Mouse (Mus musculus): Measurements from ENCODE around the gene Myadm. TPM values are rescaled to one million over a fixed set of nuclear protein-coding genes. Genes with fewer than 3 reads are reported as not detected.

Gene Myadm
- 105 and 107 TPM in 2 replicates for polyA plus RNA-seq (2015; fragmentation: Nextera tagmentation; extraction: Ambion mirVana)

DNA sequence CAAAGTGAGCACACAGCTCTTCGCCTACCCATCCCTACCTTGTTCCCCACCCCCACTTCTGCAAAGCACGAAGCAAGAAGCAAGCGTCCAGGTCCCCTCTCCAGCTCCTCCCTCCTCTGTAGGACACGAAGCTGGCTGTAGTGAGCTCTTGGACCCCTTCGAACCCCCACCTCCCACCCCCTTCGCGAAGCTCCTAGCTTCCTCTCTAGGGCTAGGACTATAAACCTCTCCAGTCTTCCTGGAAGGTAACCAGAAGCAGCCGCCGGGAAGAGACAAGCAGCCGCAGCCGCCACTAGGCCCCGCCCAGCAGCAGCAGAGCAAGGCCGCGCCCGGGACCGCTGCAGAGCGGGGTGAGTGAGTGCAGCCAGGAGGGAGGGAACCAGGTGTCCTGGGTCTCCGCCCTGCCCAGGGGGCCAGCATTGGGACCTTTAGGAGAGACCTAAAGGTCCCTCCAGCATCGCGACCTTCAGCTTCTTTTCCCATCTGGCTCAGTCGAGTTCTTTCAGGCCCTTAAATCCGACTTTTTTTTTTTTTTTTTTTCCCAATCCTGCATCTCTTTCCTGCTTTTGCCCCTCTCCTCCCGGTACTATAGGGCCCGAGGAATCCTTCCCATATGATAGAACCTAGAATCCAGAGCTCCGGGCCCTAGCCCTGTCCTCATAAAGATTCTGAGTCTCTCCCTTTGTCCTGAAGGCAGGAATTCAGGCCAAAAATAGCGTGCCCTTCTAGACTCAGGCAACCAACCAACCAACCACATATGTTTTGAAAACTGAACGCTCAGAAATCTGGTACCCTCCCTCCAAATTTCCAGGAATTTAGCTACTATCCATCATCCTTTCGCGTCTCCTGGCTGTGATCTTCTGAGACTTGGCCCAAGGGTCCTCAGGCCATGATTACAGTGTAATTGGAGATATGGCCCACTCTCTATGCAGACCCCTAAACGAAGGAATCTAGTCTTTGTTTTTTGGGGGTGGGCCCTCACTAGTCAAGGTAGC is at the start of gene Myadm, which contains the start of gene Prkcg:
Gene Myadm (plus strand): TSS at position 105 of the 995 bp plus-strand sequence.
Gene Prkcg (plus strand): TSS at position 204 of the 995 bp plus-strand sequence.
- 1% methylated on average over 30 of the region's 30 CpGs for WGBS
- Histone ChIP-seq H3K27ac (replicated peaks) (peak within 1 kb of the TSS; percentile 92), H3K4me1 (peaks cover 30% of the 10 kb centered on the region), H3K9ac (peak within 1 kb of the TSS; percentile 48), H3K36me3 (0 out of 2 replicates have a peak, but pooled peaks cover 3% of the 10 kb centered on the region), H3K4me2 (replicated peaks) (peak within 1 kb of the TSS; percentile 72), H3K9me3 (replicated peaks) (no peaks in the 10 kb centered on the region), H3K27me3 (no peaks in the 10 kb centered on the region), H3K4me3 (replicated peaks) (peak within 1 kb of the TSS; percentile 50)
- peak; percentile 44; the same call in 1 of the 2 replicates for ATAC-seq (ENCODE audit: insufficient number of reproducible peaks, low FRiP score, low TSS enrichment, low read depth)

DNA sequence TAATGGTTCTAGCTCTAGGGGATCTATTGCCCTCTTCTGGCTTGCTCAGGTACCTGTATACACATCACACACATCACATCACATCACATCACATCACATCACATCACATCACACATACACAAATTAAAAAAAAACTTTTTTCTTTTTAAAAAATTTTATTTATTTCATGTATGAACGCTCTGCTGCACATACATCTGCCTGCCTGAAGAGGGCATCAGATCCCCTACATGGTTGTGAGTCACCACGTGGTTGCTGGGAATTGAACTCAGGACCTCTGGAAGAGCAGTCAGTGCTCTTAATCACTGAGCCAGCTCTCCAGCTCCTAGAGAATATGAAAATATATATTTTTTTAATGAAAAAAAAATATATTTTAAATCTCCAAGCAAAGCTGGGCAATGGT is 49.7 kb upstream of the Myadm start:
- no peak for ATAC-seq (ENCODE audit: insufficient number of reproducible peaks, low FRiP score, low TSS enrichment, low read depth)
- no peak overlapping the region for H3K4me3 ChIP-seq (replicated peaks)
- WGBS, result 73% methylated on average over 2 of the region's 2 CpGs

DNA sequence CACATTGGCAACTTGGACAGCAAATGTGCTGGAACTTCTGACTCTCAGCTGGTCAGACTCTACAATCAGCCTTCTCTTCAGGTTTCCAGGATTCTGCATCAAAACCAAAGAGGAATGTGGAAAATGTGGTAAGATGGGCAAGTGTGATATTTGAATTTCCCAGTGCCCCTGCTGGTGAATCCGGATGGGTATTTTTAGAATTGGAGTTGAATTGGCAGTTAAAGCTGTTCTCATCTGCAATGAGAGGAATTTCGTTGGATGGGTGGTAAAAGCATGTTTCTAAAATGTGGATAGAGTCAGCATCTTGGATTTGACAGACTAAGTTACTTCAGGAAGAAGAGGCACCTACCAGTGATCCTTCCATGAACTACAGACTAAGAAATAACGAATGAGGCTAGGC is 28.2 kb upstream of the Myadm start:
- H3K9me3 ChIP-seq (replicated peaks), result no peaks in the 10 kb centered on the region
- H3K4me3 ChIP-seq (replicated peaks), result no peak overlapping the region
- H3K36me3 ChIP-seq, result no peaks in the 10 kb centered on the region
- H3K27me3 ChIP-seq, result peaks cover 7% of the 10 kb centered on the region
- no peaks in the 10 kb centered on the region for H3K4me1 ChIP-seq
- 48% methylated on average over 3 of the region's 3 CpGs for WGBS
- no peak for ATAC-seq (ENCODE audit: insufficient number of reproducible peaks, low FRiP score, low TSS enrichment, low read depth)
- no peak overlapping the region for H3K9ac ChIP-seq
- H3K4me2 ChIP-seq (replicated peaks), result no peak overlapping the region
- no peak overlapping the region for H3K27ac ChIP-seq (replicated peaks)

More for the DNA sequence above, 49.7 kb upstream of the Myadm start:
- H3K36me3 ChIP-seq, result no peaks in the 10 kb centered on the region
- H3K27me3 ChIP-seq, result no peaks in the 10 kb centered on the region
- H3K9ac ChIP-seq, result no peak overlapping the region
- no peak overlapping the region for H3K4me2 ChIP-seq (replicated peaks)
- H3K27ac ChIP-seq (replicated peaks), result no peak overlapping the region
- no peaks in the 10 kb centered on the region for H3K9me3 ChIP-seq (replicated peaks)
- H3K4me1 ChIP-seq, result no peaks in the 10 kb centered on the region

DNA sequence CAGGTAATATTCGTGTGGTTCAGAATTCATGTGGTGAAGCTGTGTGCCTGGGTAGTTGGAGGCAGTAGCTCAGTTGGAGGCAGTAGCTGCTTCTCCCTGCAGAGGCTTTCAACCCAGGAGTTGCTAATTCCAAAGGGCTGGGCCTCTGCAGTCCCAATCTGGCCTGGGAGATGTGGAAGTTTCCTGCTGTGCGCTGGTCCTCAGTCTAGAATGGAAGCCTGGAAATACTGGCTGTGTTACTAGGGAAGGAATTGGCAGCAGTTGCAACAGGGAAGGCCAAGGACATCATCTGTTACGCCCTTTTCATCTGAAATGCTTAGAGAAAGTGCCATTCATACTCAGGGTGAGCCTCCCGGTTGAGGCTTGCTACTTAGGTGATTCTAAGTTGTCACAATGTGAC is 27.4 kb upstream of the Myadm start:
- H3K36me3 ChIP-seq, result no peaks in the 10 kb centered on the region
- no peak for ATAC-seq (ENCODE audit: insufficient number of reproducible peaks, low FRiP score, low TSS enrichment, low read depth)

DNA sequence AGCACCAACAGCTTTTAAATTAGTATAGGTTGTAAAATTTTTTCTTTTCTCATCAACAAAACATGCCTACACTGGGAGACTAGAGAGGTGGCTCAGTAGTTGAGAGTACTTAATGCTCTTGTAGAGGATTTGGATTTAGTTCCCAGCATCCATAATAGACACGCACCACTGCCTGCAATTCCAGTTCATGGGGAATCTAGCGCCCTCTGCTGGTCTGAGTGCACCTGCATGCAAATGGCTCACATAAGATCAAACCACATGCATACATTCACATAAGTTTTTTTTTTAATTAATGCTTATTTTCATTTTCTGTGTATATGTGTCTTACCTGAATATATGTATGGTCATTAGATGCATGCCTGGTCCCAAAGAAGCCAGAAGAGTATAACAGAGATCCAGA is 26.1 kb upstream of the Myadm start:
- WGBS, result 39% methylated on average over 2 of the region's 2 CpGs
- no peak overlapping the region for H3K27ac ChIP-seq (replicated peaks)
- H3K9me3 ChIP-seq (replicated peaks), result no peaks in the 10 kb centered on the region
- no peaks in the 10 kb centered on the region for H3K4me1 ChIP-seq
- no peak overlapping the region for H3K4me2 ChIP-seq (replicated peaks)
- peaks cover 7% of the 10 kb centered on the region for H3K27me3 ChIP-seq
- H3K4me3 ChIP-seq (replicated peaks), result no peak overlapping the region
- no peak overlapping the region for H3K9ac ChIP-seq
- no peak for ATAC-seq (ENCODE audit: insufficient number of reproducible peaks, low FRiP score, low TSS enrichment, low read depth)
- no peaks in the 10 kb centered on the region for H3K36me3 ChIP-seq

More for the DNA sequence above, 27.4 kb upstream of the Myadm start:
- H3K4me1 ChIP-seq, result no peaks in the 10 kb centered on the region
- no peaks in the 10 kb centered on the region for H3K9me3 ChIP-seq (replicated peaks)
- no peak overlapping the region for H3K9ac ChIP-seq
- H3K4me3 ChIP-seq (replicated peaks), result no peak overlapping the region
- no peak overlapping the region for H3K27ac ChIP-seq (replicated peaks)
- H3K4me2 ChIP-seq (replicated peaks), result no peak overlapping the region
- peaks cover 7% of the 10 kb centered on the region for H3K27me3 ChIP-seq
- 66% methylated on average over 4 of the region's 4 CpGs for WGBS

DNA sequence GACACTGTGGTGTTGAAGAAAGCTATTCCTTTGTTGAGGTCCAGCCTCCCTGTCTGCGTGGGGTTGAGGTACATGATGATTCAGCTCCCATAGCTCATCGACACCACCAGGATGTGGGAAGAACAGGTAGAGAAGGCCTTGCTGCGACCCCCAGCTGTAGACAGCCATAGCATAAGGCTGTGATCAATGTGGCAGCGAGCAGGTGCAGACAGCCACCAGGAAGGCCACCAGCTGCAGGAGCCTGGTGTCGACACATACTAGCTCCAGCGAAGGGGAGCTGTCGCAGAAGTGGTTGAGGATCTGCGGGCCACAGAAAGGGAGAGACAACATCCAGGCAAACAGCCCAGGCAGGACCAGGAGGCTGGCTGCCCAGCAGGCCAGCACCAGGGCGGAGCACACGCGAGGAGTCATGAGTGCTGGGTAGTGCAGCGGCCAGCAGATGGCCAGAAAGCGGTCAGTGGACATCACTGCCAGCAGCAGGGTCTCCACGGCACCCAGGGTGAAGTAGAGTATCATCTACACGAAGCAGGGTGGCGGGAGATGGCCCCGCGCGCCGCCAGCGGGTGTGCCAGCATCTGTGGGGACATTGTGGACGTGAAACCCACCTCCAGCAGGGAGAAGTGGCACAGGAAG is 24.4 kb upstream of the Myadm start:
- no peak overlapping the region for H3K9ac ChIP-seq
- no peak overlapping the region for H3K27ac ChIP-seq (replicated peaks)
- no peaks in the 10 kb centered on the region for H3K9me3 ChIP-seq (replicated peaks)
- no peaks in the 10 kb centered on the region for H3K4me1 ChIP-seq
- H3K4me2 ChIP-seq (replicated peaks), result no peak overlapping the region
- H3K36me3 ChIP-seq, result no peaks in the 10 kb centered on the region
- no peak for ATAC-seq (ENCODE audit: insufficient number of reproducible peaks, low FRiP score, low TSS enrichment, low read depth)
- no peak overlapping the region for H3K4me3 ChIP-seq (replicated peaks)
- H3K27me3 ChIP-seq, result peaks cover 7% of the 10 kb centered on the region
- WGBS, result 39% methylated on average over 22 of the region's 22 CpGs

DNA sequence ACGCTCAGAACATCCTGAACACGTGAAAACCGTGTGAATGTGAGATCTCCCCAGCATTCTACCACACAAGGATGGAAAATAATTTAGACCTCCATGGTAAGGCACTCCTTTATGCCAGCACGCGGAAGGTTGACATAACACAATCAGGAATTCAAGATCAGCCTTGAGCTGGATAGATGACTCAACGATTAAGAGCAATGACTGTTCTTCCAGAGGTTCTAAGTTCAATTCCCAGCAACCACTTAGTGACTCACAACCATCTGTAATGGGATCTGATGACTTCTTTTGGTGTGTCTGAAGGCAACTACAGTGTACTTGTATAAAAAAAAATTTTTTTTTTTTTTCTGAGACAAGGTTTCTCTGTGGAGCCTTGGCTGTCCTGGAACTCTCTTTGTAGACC is 23.6 kb upstream of the Myadm start:
- H3K9me3 ChIP-seq (replicated peaks), result no peaks in the 10 kb centered on the region
- no peak overlapping the region for H3K4me3 ChIP-seq (replicated peaks)
- no peaks in the 10 kb centered on the region for H3K36me3 ChIP-seq
- H3K27ac ChIP-seq (replicated peaks), result no peak overlapping the region
- 69% methylated on average over 6 of the region's 6 CpGs for WGBS
- H3K9ac ChIP-seq, result no peak overlapping the region
- no peaks in the 10 kb centered on the region for H3K4me1 ChIP-seq
- H3K4me2 ChIP-seq (replicated peaks), result no peak overlapping the region
- H3K27me3 ChIP-seq, result peaks cover 7% of the 10 kb centered on the region
- no peak for ATAC-seq (ENCODE audit: insufficient number of reproducible peaks, low FRiP score, low TSS enrichment, low read depth)

DNA sequence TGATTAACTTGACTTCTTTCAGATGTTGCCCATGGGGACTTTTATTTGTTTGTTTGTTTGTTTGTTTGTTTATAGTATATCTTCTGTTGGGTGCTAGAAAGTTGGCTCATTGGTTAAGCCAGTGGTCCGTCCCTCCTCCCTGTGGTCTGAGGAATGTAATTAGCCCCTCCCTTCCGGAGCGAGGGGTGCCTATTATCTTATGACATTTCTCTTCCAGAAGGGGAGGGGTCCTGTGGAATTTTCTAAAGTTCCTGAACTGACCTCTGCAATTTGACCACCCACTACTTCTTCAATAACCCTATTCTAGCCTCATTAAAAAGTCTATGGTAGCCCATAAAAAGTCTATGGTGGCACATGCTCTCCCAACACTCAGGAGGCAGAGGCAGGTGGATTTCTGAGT is 21.6 kb upstream of the Myadm start:
- WGBS, result 70% methylated on average over 3 of the region's 3 CpGs
- Histone ChIP-seq H3K4me2 (replicated peaks) (no peak overlapping the region), H3K9me3 (replicated peaks) (no peaks in the 10 kb centered on the region), H3K9ac (no peak overlapping the region), H3K4me3 (replicated peaks) (no peak overlapping the region), H3K36me3 (no peaks in the 10 kb centered on the region), H3K27ac (replicated peaks) (no peak overlapping the region), H3K4me1 (no peaks in the 10 kb centered on the region), H3K27me3 (peaks cover 7% of the 10 kb centered on the region)
- ATAC-seq (ENCODE audit: insufficient number of reproducible peaks, low FRiP score, low TSS enrichment, low read depth), result no peak

DNA sequence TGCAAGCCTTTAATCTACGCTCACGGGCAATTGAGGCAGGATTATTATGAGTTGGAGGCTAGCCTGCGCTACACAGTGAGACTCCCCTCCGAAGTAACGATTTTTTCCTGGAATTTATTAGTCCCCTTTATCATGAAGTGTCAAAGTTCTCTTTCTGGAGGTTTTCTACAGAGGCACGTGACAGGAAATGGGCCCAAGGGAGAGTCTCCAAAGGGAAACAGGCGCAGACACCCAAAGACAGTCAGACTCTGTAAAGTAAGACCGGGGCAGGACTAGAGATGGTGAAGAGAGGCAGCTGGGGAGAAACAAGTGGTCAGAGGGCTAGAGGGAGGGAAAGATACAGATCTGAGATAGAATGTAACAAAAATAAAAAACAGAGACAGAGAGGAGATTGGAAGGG is 21.0 kb upstream of the Myadm start:
- Histone ChIP-seq H3K9ac (no peak overlapping the region), H3K4me1 (no peaks in the 10 kb centered on the region), H3K4me2 (replicated peaks) (no peak overlapping the region), H3K27me3 (peaks cover 7% of the 10 kb centered on the region), H3K36me3 (no peaks in the 10 kb centered on the region), H3K27ac (replicated peaks) (no peak overlapping the region), H3K9me3 (replicated peaks) (no peaks in the 10 kb centered on the region), H3K4me3 (replicated peaks) (no peak overlapping the region)
- 74% methylated on average over 8 of the region's 8 CpGs for WGBS
- ATAC-seq (ENCODE audit: insufficient number of reproducible peaks, low FRiP score, low TSS enrichment, low read depth), result no peak

DNA sequence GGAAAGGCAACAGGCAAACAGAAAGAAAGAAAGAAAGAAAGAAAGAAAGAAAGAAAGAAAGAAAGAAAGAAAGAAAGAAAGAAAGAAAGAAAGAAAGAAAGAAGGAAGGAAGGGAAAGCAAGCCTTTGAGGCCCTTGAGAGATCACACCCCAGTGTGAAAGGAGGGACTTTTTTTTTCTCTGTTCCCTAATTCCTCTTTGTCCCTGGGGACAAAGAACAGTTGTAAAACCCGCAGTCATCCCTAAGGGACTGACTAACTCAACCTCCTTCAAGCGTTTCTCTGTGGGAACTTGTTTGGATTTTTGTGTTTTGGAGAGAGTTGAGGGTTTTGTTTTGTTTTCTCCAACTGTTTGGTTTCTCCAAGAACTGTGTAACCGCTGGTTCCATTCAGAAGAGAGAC is 20.6 kb upstream of the Myadm start:
- Histone ChIP-seq H3K9me3 (replicated peaks) (no peaks in the 10 kb centered on the region), H3K9ac (no peak overlapping the region), H3K27me3 (peaks cover 7% of the 10 kb centered on the region), H3K27ac (replicated peaks) (no peak overlapping the region), H3K36me3 (no peaks in the 10 kb centered on the region), H3K4me3 (replicated peaks) (no peak overlapping the region), H3K4me2 (replicated peaks) (no peak overlapping the region), H3K4me1 (no peaks in the 10 kb centered on the region)
- no peak for ATAC-seq (ENCODE audit: insufficient number of reproducible peaks, low FRiP score, low TSS enrichment, low read depth)
- 21% methylated on average over 3 of the region's 3 CpGs for whole genome bisulfite sequencing

DNA sequence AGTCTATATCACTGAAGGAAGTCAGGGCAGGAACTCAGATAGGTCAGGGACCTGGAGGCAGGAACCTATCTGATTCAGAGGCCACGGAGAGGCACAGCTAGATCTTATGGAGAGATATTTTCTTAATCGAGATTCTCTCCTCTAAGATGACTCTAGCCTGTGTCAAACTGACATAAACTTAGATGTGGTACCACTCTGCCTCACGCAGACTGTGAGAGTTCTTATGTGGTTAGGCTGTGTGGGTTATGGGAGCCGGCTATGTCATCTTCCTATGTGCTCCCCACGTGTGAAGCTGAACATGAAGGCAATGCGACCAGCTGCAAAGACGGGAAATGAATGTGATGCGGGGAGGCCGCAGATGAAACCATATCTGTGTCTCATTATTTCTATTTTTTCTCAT is 16.7 kb upstream of the Myadm start:
- Histone ChIP-seq H3K4me2 (replicated peaks) (no peak overlapping the region), H3K9ac (no peak overlapping the region), H3K4me1 (peaks cover 4% of the 10 kb centered on the region; the same call in 1 of the 2 replicates), H3K9me3 (replicated peaks) (no peaks in the 10 kb centered on the region), H3K4me3 (replicated peaks) (no peak overlapping the region), H3K36me3 (no peaks in the 10 kb centered on the region), H3K27ac (replicated peaks) (no peak overlapping the region), H3K27me3 (no peaks in the 10 kb centered on the region)
- WGBS, result 71% methylated on average over 9 of the region's 9 CpGs
- no peak for ATAC-seq (ENCODE audit: insufficient number of reproducible peaks, low FRiP score, low TSS enrichment, low read depth)
